Mouse (Mus musculus) adrenal gland (tissue): ENCODE measurements around the gene Slc4a11.
"Not testable (repeated sequence)": the region's sequence is repeated elsewhere in the genome, so short reads cannot be mapped to it uniquely, and the experiment has no call there.

ENCODE experiments used
- intact Hi-C: fragments of 180-260 bp; cut with DNase I; formaldehyde crosslinking; loops from one replicate; pipeline ENCODE4 v1.15.1; 2025

Slc4a11 gene

DNA sequence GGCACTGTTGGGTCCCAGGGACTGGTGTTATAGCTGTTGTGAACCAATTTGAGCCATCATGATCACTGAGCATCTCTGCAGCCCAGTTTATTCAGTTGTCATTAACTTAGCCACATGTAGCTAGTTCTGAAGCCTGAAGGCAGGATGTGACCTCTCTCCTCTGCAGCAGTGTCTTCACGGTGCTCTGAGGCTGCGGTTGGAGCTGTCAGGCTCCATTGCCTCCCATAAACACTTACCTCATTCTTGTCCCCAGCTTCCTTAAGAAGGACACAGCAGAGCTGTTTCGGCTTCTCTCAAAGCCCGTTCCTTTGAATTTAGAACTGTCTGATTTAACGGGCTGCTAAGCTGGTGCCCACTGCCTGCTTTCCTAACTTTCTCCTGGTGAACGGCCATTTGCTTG, 17.4 kb downstream of the Slc4a11 start:
- intact Hi-C loops = no loop called here

- intact Hi-C loops = no loop called here
These were observed 18.2 kb downstream of the Slc4a11 start for GRCm38 (mm10) chr2:130679154-130679553.

DNA sequence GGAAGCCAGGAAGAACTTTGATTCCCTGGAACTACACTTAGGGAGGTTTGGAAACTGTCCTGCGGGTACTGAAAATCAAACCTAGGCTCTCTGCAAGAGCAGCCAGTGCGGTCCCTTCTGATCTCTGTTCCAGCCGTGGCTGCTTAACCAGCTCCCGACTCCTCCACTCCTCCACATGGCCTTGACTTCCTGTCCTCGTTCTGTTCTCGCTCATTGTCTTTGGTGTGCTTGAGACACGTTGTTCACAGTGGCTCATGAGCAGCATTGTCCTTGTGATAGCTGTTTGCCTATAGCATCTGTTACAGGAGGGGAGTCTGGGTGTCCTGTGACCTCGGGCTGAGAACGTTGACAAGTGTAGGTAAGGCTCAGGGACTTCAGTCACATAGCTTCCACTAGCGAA, 20.1 kb downstream of the Slc4a11 start:
- intact Hi-C loops = no loop called here

DNA sequence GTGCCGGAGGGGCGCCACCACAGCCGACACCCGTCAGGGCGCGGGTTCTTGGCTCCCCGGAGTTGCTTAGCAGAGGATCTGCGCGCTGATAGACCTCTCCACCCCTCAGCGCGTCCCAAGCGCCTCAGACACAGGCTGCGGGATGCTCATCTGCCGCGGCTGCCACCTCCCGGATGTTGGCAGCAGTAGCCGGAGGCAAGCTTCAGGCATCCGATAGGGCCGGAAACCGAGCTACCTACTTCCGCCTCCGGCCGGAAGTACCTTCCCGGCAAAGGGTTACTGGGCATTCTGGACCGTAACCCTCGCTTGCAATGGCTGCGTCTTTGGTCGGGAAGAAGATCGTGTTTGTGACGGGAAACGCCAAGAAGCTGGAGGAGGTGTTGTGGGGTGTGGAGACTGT, 29.8 kb downstream of the Slc4a11 start, which contains the start of gene Itpa:
Gene Itpa, plus strand, starts transcription at position 52 of the 400 bp plus-strand sequence.
- intact Hi-C loops = loop anchor here (10.0 kb wide), 1 partner anchor 53 kb away; no protein-coding TSS in a partner anchor

- intact Hi-C loops = loop anchor here (10.0 kb wide), 1 partner anchor 49 kb away; no protein-coding TSS in a partner anchor
These were observed 33.1 kb downstream of the Slc4a11 start, which contains the start of gene Ddrgk1 for GRCm38 (mm10) chr2:130664102-130664701. Gene Ddrgk1, minus strand, starts transcription at chr2:130664659.

- intact Hi-C loops = loop anchor here (10.0 kb wide), 1 partner anchor 49 kb away; no protein-coding TSS in a partner anchor
These were observed 34.0 kb downstream of the Slc4a11 start for GRCm38 (mm10) chr2:130663342-130663741.

GRCm38 (mm10) chr2:130658530-130658929, 38.8 kb downstream of the Slc4a11 start:
- intact Hi-C loops = no loop called here

- intact Hi-C loops = no loop called here
These were observed 39.8 kb downstream of the Slc4a11 start for GRCm38 (mm10) chr2:130657541-130657940.

GRCm38 (mm10) chr2:130656536-130656935, 40.8 kb downstream of the Slc4a11 start:
- intact Hi-C loops = no loop called here

DNA sequence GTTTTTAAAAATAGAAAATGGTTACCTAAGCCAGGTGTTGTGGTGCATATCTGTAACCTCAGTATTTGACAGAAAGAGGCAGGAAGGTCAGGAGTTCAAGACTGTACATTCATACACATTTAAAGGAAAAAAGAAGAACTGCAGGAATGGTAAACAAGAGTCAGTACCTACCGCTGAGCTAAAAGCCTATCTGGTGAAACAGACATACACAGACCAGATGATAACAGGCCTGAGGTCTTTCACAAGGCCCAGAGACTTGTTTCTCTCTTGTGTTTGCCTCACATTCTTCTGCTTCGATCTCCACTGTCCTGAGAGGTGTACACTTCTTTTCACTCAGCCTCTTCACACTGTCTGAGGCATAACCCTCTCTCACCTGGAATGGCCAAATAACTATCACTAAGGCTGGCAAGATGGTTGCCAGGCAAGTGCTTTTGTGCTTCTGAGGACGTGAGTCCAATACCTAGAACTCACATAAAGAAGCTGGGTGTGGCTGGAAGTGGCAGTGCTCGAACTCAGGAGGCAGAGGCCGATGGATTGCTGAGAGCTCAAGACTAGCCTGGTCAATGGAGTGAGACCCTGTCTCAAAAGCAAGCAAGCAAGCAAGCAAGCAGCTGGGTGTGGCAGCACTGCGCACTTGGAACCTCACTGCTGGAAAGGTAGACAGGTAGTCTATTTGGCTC, 41.5 kb downstream of the Slc4a11 start:
- intact Hi-C loops = no loop called here

GRCm38 (mm10) chr2:130653760-130654159, 43.6 kb downstream of the Slc4a11 start:
- intact Hi-C loops = no loop called here

GRCm38 (mm10) chr2:130653303-130653702, 44.0 kb downstream of the Slc4a11 start:
- intact Hi-C loops = no loop called here

DNA sequence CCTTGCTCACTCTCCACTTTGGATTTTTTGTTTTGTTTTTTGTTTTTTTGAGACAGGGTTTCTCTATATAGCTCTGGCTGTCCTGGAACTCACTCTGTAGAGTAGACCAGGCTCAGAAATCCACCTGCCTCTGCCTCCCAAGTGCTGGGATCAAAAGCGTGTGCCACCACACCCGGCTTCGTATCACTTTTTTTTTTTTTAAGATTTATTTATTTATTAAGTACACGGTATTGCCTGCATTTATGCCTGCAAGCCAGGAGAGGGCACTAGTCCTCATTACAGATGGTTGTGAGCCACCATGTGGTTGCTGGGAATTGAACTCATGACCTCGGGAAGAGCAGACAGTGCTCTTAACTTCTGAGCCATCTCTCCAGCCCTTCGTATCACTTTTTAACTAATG, 48.3 kb downstream of the Slc4a11 start:
- intact Hi-C loops = not testable (repeated sequence)

- intact Hi-C loops = no loop called here
These were observed 52.1 kb downstream of the Slc4a11 start for GRCm38 (mm10) chr2:130645198-130645597.

DNA sequence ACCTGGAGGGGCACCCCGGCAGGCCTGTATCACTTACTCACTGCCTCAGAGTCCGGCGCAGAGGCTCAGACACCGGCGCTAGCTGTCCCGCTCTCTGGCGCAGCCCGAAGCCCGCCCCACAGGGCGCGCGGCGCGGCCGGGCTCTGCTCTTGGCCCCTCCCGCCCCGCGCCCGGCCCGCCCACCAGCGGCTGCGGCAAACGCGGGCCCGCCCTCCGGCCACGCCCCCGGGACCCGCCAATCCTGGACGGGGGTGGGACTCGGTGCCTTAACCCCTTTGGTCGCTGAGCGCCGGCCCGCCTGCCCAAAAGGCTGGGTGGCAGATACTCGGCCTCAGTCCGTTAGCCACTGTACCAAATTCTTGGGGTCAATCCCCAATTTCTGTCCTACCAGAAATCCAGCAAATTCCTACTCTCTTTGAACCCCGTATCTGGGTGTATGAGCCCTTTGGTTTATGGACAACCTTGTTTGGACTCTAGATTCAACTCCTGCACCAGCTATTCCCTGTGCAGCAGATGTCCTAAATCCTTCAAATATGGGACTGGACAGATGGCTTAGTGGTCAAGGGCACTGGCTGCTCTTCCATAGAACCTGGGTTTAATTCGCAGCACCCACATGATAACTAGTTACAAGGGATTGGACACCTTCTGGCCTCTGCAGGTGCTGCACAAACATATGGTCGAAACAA, 54.5 kb downstream of the Slc4a11 start, which contains the start of gene Lzts3:
Gene Lzts3, minus strand, starts transcription at position 120 of the 686 bp plus-strand sequence.
- intact Hi-C loops = no loop called here

- intact Hi-C loops = no loop called here
These were observed 55.1 kb downstream of the Slc4a11 start for GRCm38 (mm10) chr2:130642197-130642660.

DNA sequence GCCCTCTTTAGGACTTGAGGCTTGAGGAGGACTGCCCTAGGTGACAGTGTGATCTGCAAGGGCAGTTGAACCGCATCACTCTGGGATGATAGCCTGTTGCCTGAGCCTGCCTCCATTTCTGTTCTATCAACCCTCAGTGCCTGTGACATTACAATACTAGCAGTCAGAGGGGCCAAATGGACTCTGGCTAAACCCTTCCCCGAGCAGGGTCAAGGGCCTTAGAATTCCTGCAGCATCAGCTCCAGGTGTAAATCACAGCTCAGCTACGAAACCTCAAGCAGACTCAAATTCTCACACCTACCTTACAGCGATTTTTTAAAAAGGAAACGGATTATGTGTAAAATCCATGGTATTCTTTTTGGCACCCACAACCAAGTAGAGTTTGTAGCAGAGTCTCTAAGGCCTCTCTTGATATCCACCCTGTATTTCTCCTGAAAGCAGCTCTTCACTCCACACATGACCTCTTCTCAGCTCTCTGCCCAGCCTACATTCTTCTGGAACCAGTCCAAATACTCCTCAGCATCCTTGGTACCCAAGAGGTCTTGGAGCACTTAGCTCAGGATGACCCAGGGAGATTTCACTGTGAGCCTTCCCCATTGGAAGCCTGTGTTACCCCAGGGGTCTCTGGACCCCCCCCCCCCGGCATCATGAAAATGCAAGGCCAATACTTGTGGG, 55.8 kb downstream of the Slc4a11 start:
- intact Hi-C loops = no loop called here

- intact Hi-C loops = no loop called here
These were observed 58.0 kb downstream of the Slc4a11 start for GRCm38 (mm10) chr2:130639276-130639675.

GRCm38 (mm10) chr2:130638101-130638611, 59.2 kb downstream of the Slc4a11 start:
- intact Hi-C loops = no loop called here

DNA sequence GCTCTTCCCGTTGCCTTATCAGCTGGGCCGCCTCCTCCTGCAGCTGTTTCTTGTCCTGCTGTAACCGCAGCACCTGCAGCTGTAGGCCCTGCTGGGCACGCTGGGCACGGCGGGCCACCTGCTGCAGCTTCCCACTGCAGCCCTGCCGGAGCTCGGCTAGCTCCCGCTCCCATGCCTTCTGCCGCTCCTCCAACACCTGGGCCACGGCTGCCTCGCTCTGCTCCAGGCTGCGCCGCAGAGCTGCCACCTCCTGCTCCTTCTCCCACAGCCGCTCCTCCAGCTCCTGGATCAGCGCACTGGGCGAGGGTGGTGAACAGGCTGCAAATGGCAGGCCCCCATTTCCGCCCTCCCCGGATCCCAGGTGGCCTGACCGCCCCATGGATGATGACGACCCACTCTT, 61.5 kb downstream of the Slc4a11 start:
- intact Hi-C loops = no loop called here
